Mouse (Mus musculus): ENCODE data around the gene Dnajc11. TPM values are rescaled to one million over a fixed set of nuclear protein-coding genes. Genes with fewer than 3 reads are reported as not detected.

Gene Dnajc11
- polyA plus RNA-seq, 1 experiment from 2014 or later: 102 TPM

DNA sequence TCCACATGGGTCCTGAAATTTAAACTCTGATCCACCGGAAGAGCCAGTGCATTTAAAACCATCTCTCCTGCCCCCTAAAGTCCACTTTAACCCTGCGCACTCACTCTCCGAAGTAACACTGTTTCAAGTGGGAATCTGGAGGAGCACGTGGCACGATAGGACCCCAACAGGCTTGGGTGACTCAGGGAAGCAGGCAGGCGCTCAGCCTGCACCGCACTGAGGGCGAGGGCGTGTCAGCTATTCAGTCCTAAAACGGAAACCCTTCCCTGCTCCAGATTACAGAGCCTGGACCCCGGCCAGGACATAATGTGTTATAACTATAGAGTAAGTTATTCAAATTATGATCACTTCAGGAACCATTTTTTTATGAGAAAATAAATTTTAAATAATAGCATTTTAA lies 29.4 kb upstream of the Dnajc11 start:
- H3K36me3 ChIP-seq: no peaks in the 10 kb centered on the region
- DNase-seq (ENCODE audit: low spot score): no peak
- no peak overlapping the region for H3K4me3 ChIP-seq
- peaks cover 18% of the 10 kb centered on the region for H3K4me1 ChIP-seq (replicated peaks)
- no peak overlapping the region for H3K27ac ChIP-seq
- no peaks in the 10 kb centered on the region for H3K9me3 ChIP-seq
- peaks cover 8% of the 10 kb centered on the region; the same call in 1 of the 2 replicates for H3K27me3 ChIP-seq (ENCODE audit: insufficient read depth, poor library complexity, severe bottlenecking)
- 60% methylated on average over 11 of the region's 11 CpGs for WGBS

DNA sequence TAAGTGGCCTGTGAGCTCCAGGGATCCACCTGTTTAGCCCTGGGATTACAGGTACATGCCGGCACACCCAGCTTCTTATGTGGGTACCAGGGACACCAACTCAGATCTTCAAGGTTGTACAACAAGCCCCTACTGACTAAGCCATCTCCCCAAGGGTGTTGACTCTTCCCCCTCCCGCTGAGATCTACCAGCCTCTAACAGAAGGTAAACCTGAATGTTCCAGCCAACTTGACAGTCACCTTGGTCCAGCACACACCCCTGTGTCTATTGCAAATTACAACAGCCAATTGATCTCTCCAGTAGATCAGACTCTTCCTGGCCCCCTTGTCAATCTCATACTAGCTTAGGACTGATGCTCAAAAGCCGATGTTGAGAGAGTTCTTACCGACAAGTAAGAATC lies 27.9 kb upstream of the Dnajc11 start:
- Histone ChIP-seq H3K9me3 (no peaks in the 10 kb centered on the region), H3K4me3 (no peak overlapping the region), H3K27me3 (ENCODE audit: insufficient read depth, poor library complexity, severe bottlenecking) (peaks cover 8% of the 10 kb centered on the region; the same call in 1 of the 2 replicates), H3K36me3 (no peaks in the 10 kb centered on the region), H3K4me1 (replicated peaks) (peaks cover 18% of the 10 kb centered on the region), H3K27ac (no peak overlapping the region)
- 77% methylated on average over 4 of the region's 4 CpGs for WGBS
- no peak for DNase-seq (ENCODE audit: low spot score)

GRCm38 (mm10) chr4:151907577-151908343 lies 25.7 kb upstream of the Dnajc11 start:
- no peaks in the 10 kb centered on the region for H3K9me3 ChIP-seq
- peaks cover 5% of the 10 kb centered on the region; the same call in 1 of the 2 replicates for H3K27me3 ChIP-seq (ENCODE audit: insufficient read depth, poor library complexity, severe bottlenecking)
- DNase-seq (ENCODE audit: low spot score): peak; percentile 25
- WGBS: 78% methylated on average over 26 of the region's 26 CpGs
- H3K36me3 ChIP-seq: no peaks in the 10 kb centered on the region
- no peak overlapping the region for H3K27ac ChIP-seq
- no peak overlapping the region for H3K4me3 ChIP-seq
- peaks cover 18% of the 10 kb centered on the region for H3K4me1 ChIP-seq (replicated peaks)

- Histone ChIP-seq H3K9me3 (no peaks in the 10 kb centered on the region), H3K4me3 (no peak overlapping the region), H3K4me1 (replicated peaks) (peaks cover 18% of the 10 kb centered on the region), H3K36me3 (no peaks in the 10 kb centered on the region), H3K27me3 (ENCODE audit: insufficient read depth, poor library complexity, severe bottlenecking) (peaks cover 5% of the 10 kb centered on the region; the same call in 1 of the 2 replicates), H3K27ac (no peak overlapping the region)
- WGBS: 78% methylated on average over 8 of the region's 8 CpGs
- DNase-seq (ENCODE audit: low spot score): no peak
These were observed 24.7 kb upstream of the Dnajc11 start for GRCm38 (mm10) chr4:151908809-151909208.

DNA sequence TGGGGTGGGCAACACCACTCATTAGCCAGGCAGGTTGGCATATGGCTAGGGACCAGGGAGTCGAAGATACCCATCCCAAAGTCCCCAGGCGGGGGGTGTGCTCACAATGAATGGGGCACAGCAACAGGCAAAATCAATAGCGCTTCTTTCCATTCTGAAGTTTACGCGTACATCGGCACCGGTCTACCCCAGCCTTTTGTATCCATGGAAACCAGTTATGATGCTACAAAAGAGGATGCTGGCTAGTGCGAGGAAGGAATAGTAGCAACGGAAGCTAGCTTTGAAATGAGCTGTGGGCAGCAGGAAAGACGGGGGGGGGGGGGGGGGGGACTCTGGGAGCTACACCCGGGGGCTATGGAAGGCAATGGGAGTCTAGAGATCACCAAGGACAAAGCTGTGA lies 17.2 kb upstream of the Dnajc11 start:
- 83% methylated on average over 11 of the region's 11 CpGs for WGBS
- H3K27ac ChIP-seq: no peak overlapping the region
- DNase-seq (ENCODE audit: low spot score): no peak

DNA sequence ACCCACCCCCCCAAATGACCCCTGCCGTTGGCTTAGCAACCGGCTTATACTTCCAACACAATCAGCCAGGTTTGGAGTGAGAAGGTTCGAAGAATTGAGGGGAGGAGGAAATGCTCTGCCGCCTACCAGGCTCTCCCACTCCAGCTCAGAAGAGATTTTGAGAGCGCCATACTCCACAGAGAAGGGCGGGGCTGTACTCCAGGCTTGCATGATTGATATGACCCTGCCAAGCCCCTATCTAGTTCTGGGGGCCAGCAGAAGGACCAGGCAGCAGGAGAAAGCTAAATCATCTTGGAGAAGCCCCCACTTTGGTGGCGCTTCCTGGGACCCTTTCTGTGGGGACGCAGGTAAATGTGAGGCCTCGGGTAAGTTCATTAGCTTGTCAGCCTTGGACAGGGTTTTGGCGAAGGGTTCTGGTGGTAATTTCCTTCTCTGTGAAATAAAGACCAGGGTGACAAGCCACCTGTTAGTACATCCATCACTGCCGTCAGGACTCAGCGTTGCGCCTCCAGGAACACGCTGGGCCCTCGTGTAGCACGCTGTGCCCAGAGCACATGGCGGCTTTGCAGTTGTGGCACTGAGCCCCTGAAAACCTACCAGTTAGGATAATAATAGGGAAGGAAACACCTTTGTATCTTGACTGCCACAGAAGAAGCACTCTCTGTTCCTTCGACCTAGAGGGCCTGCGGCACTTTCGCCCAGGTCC lies 14.2 kb upstream of the Dnajc11 start:
- H3K27me3 ChIP-seq (ENCODE audit: insufficient read depth, poor library complexity, severe bottlenecking): no peaks in the 10 kb centered on the region
- peak overlapping the region; percentile 43 for H3K4me3 ChIP-seq
- H3K36me3 ChIP-seq: no peaks in the 10 kb centered on the region
- H3K27ac ChIP-seq: no peak overlapping the region
- H3K4me1 ChIP-seq (replicated peaks): peaks cover 14% of the 10 kb centered on the region
- H3K9me3 ChIP-seq: peaks cover 13% of the 10 kb centered on the region
- no peak for DNase-seq (ENCODE audit: low spot score)
- 74% methylated on average over 20 of the region's 20 CpGs for WGBS

More for the DNA sequence above, 17.2 kb upstream of the Dnajc11 start:
- 0 out of 2 replicates have a peak, but pooled peaks cover 3% of the 10 kb centered on the region for H3K9me3 ChIP-seq
- H3K36me3 ChIP-seq: no peaks in the 10 kb centered on the region
- no peaks in the 10 kb centered on the region for H3K27me3 ChIP-seq (ENCODE audit: insufficient read depth, poor library complexity, severe bottlenecking)
- peaks cover 14% of the 10 kb centered on the region for H3K4me1 ChIP-seq (replicated peaks)
- H3K4me3 ChIP-seq: no peak overlapping the region

DNA sequence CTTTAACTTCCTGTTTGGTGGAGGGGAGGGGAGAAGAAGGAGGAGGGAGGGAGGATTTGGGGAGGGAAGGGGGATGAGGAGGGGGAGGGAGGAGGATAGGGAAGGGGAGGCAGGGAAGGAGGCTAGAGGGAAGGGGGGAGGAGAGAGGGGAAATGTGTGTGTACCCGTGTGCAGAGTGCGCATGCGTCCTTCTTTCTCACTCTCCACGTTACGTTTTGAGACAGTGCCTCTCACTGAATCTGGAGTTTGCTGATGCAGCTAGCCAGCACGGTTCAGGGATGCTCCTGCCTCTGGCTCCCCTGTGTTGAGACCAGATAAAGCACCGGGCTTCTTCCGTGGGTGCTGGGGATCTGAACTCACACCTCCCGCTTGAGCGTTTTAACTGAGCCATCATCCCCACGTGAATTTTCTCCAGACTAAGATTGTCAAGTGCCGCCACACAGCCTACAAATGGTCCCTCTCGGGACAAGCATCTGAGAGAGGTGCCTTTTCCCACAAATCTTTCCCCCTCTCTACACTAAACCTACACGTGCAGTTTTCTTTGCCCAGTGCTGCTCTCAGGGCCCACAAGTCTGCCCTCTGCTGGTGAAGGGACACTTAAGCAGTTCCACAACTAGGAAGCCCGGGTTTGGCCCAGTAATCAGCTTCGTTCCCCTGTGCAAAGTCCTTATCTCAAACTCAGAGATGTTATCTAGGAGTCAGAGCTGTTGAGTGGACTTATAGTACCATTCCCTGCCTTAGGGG lies 13.4 kb upstream of the Dnajc11 start:
- peak; percentile 63 for DNase-seq (ENCODE audit: low spot score)
- WGBS: 16% methylated on average over 16 of the region's 16 CpGs
- peak overlapping the region; percentile 43 for H3K4me3 ChIP-seq
- peaks cover 14% of the 10 kb centered on the region for H3K4me1 ChIP-seq (replicated peaks)
- H3K27ac ChIP-seq: peak overlapping the region; percentile 69
- H3K27me3 ChIP-seq (ENCODE audit: insufficient read depth, poor library complexity, severe bottlenecking): no peaks in the 10 kb centered on the region
- peaks cover 13% of the 10 kb centered on the region for H3K9me3 ChIP-seq
- no peaks in the 10 kb centered on the region for H3K36me3 ChIP-seq

- Histone ChIP-seq H3K27me3 (ENCODE audit: insufficient read depth, poor library complexity, severe bottlenecking) (no peaks in the 10 kb centered on the region), H3K9me3 (peaks cover 13% of the 10 kb centered on the region), H3K4me3 (no peak overlapping the region), H3K27ac (no peak overlapping the region), H3K4me1 (replicated peaks) (peaks cover 14% of the 10 kb centered on the region), H3K36me3 (no peaks in the 10 kb centered on the region)
- no peak for DNase-seq (ENCODE audit: low spot score)
- 94% methylated on average over 3 of the region's 3 CpGs for WGBS
These were observed 11.4 kb upstream of the Dnajc11 start for GRCm38 (mm10) chr4:151922124-151922523.

GRCm38 (mm10) chr4:151932576-151933504 lies 651 bp upstream of the Dnajc11 start:
- Histone ChIP-seq H3K4me1 (replicated peaks) (peaks cover 23% of the 10 kb centered on the region), H3K9me3 (no peaks in the 10 kb centered on the region), H3K4me3 (peak overlapping the region; percentile 94), H3K36me3 (0 out of 2 replicates have a peak, but pooled peaks cover 5% of the 10 kb centered on the region), H3K27ac (peak overlapping the region; percentile 94), H3K27me3 (ENCODE audit: insufficient read depth, poor library complexity, severe bottlenecking) (no peaks in the 10 kb centered on the region)
- WGBS: 82% methylated on average over 13 of the region's 13 CpGs
- DNase-seq (ENCODE audit: low spot score): no peak

GRCm38 (mm10) chr4:151934215-151934572 lies 703 bp downstream of the Dnajc11 start:
- Histone ChIP-seq H3K27ac (peak overlapping the region; percentile 94), H3K4me3 (peak overlapping the region; percentile 94), H3K4me1 (replicated peaks) (peaks cover 23% of the 10 kb centered on the region), H3K9me3 (no peaks in the 10 kb centered on the region), H3K27me3 (ENCODE audit: insufficient read depth, poor library complexity, severe bottlenecking) (no peaks in the 10 kb centered on the region), H3K36me3 (0 out of 2 replicates have a peak, but pooled peaks cover 6% of the 10 kb centered on the region)
- DNase-seq (ENCODE audit: low spot score): no peak
- 1% methylated on average over 23 of the region's 23 CpGs for WGBS

DNA sequence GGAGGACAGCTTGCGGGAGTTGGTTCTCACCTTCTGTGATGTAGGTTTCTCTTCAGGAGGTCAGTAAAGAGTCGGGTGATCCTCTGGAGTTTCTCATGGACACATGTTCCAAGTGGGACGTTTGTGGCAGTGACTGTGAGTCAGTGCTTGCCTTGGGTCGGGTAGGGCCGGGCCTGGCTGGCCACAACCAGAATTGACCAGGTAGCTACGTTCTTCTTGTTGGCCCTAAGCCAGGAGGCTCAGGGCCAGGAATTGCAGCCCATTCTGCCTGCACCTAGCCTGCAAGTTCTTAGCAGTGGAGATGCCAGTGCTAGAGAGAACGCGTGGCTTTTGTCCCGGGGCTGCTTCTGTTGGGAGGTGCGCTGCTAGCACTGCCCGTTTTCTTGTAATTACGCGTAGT lies 4.0 kb downstream of the Dnajc11 start:
- Histone ChIP-seq H3K4me1 (replicated peaks) (peaks cover 23% of the 10 kb centered on the region), H3K4me3 (no peak overlapping the region), H3K27ac (no peak overlapping the region), H3K36me3 (0 out of 2 replicates have a peak, but pooled peaks cover 10% of the 10 kb centered on the region), H3K27me3 (ENCODE audit: insufficient read depth, poor library complexity, severe bottlenecking) (no peaks in the 10 kb centered on the region), H3K9me3 (no peaks in the 10 kb centered on the region)
- no peak for DNase-seq (ENCODE audit: low spot score)
- 92% methylated on average over 13 of the region's 13 CpGs for WGBS

DNA sequence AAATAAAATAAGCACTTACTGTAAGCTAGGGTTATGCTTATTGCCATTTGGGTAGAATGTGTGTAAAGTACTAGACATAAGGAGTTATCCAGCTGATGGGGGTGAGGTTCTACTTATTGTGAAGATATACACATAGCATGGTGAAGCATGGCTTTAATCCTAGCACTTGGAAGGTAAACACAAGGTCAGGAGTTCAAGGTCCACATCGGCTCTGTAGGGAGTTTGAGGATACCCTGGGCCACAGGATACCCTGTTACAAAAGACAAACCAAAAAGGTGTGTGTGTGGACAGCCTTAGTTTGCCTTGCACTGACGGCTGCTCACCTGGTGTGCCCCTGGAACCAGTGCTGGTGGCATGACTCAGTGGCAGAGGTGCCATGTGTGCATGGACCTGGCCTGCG lies 4.6 kb downstream of the Dnajc11 start:
- Histone ChIP-seq H3K27me3 (ENCODE audit: insufficient read depth, poor library complexity, severe bottlenecking) (no peaks in the 10 kb centered on the region), H3K27ac (no peak overlapping the region), H3K4me1 (replicated peaks) (peaks cover 23% of the 10 kb centered on the region), H3K4me3 (no peak overlapping the region), H3K9me3 (no peaks in the 10 kb centered on the region), H3K36me3 (0 out of 2 replicates have a peak, but pooled peaks cover 10% of the 10 kb centered on the region)
- WGBS: 94% methylated on average over 3 of the region's 3 CpGs
- no peak for DNase-seq (ENCODE audit: low spot score)
